Mouse (Mus musculus) liver, adult 2 months (tissue): ENCODE data around the gene Myo15.

Source experiments
- CTCF ChIP-seq: fragments of 200-500 bp; IDR thresholded peaks from 2 replicates; pipeline ENCODE4 v1.5.1; 2011; ENCODE audit warnings: low read depth, low read length, control low read depth
- POLR2A ChIP-seq: fragments of 200-500 bp; IDR thresholded peaks from 2 replicates; pipeline ENCODE4 v1.6.1; 2011; ENCODE audit warnings: low read length, control low read depth; ENCODE audit not compliant: insufficient read depth; ENCODE audit errors: extremely low read depth

- TF ChIP-seq CTCF: no peak
- TF ChIP-seq POLR2A: no peak
Measured at GRCm38 (mm10) chr11:60469039-60469438, at the start of gene Myo15.
